Mouse (Mus musculus): ENCODE measurements at regions not wholly inside any gene's neighbourhood (a gene's known extent, or its start where the extent isn't known, plus 50 kb on each side); places are given as distances from the start of the nearest gene placed in this dataset.

DNA sequence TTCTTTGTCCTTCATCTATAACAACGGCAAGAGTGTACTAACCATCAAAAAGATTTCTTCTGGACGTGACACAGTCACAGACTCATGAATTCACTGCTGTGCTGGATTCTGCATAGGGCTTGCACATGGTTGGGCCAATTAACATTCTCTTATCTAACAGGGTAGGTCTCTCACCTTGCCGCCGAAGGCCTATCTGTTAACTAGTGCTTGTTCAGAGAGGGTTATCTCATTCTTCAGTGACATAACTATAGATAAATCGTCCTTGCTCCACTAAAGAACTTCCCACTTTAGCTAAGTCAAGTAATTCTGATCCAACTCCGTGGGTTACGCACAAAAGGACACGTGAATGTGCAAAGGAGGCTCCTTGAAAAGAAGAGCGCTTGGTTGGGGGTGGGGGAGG lies 899.6 kb downstream of the Basp1 start:
- Histone ChIP-seq H3K9me3 (ENCODE audit: control insufficient read depth, low read length) (no peaks in the 10 kb centered on the region), H3K27me3 (replicated peaks; ENCODE audit: control insufficient read depth, insufficient read depth, low read length) (no peaks in the 10 kb centered on the region), H3K36me3 (ENCODE audit: control insufficient read depth, insufficient read depth, low read length) (no peaks in the 10 kb centered on the region), H3K4me2 (no peak overlapping the region), H3K4me3 (ENCODE audit: low read depth, low read length) (no peak overlapping the region), H3K9ac (ENCODE audit: low read depth, low read length) (no peak overlapping the region), H3K27ac (ENCODE audit: low read depth, low read length) (no peak overlapping the region), H3K4me1 (replicated peaks; ENCODE audit: control insufficient read depth, insufficient read depth, low read length) (no peaks in the 10 kb centered on the region)
- ATAC-seq (replicated peaks; ENCODE audit: low FRiP score) (no peak), DNase-seq (ENCODE audit: low spot score) (no peak)
- 73% methylated on average over 9 of the region's 9 CpGs for WGBS

DNA sequence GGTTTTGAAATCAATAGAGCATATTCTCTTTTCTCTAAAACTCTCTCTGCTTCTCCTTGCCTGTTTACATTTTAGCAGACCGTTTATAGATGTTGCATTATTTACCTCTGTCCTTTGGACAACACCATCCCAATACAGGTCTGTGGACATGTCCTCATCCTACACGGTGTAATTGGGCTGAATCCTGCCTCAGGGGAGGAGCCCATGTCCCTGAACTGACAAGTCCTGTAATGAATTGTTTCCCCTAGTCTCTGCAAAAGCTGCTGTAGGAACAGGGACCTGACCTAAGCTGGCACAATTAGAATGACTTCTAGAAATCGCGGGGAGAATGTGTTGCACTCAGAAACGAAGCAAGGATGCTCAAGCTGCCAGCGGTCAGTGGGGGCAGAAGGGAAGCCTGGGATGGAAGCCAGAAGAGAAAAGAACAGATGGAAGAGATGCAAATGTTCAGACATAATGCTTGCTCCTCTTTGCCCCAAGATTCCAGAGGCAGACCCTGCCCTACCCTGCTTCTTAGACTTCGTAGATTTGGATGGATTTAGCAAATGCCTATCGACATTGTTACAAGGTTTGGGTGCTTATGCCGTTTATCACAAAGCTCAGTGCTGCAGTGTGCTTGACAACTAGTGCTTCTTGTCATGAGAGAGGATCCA lies 911.5 kb downstream of the Basp1 start:
- Histone ChIP-seq H3K9me3 (ENCODE audit: control insufficient read depth, low read length) (no peaks in the 10 kb centered on the region), H3K4me2 (no peak overlapping the region), H3K27me3 (replicated peaks; ENCODE audit: control insufficient read depth, insufficient read depth, low read length) (no peaks in the 10 kb centered on the region), H3K4me1 (replicated peaks; ENCODE audit: control insufficient read depth, insufficient read depth, low read length) (no peaks in the 10 kb centered on the region), H3K9ac (ENCODE audit: low read depth, low read length) (no peak overlapping the region), H3K27ac (ENCODE audit: low read depth, low read length) (no peak overlapping the region), H3K36me3 (ENCODE audit: control insufficient read depth, insufficient read depth, low read length) (no peaks in the 10 kb centered on the region), H3K4me3 (ENCODE audit: low read depth, low read length) (no peak overlapping the region)
- DNase-seq (ENCODE audit: low spot score) (no peak), ATAC-seq (replicated peaks; ENCODE audit: low FRiP score) (no peak)
- WGBS, result 71% methylated on average over 9 of the region's 9 CpGs

DNA sequence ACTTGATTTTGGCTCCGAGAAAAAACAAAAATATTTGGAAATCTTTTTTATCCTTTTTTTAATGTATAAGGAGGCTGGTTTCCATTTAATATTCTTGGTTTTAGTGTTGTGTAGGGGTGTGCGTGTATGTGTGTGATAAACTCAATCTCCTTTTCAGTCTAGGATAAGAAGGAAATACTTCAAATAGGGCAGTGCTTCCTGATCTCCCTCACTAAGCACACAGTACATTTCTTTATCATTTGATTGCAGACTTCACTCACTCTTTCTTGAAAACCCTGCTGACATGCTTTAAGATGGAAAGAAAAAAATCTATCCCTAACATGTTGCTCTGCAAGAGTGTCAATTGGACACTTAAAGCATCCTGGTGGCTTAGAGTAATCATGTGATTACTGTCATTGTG lies 927.3 kb downstream of the Basp1 start:
- Histone ChIP-seq H3K4me3 (ENCODE audit: low read depth, low read length) (no peak overlapping the region), H3K4me2 (no peak overlapping the region), H3K27ac (ENCODE audit: low read depth, low read length) (no peak overlapping the region), H3K4me1 (replicated peaks; ENCODE audit: control insufficient read depth, insufficient read depth, low read length) (no peaks in the 10 kb centered on the region), H3K9me3 (ENCODE audit: control insufficient read depth, low read length) (no peaks in the 10 kb centered on the region), H3K27me3 (replicated peaks; ENCODE audit: control insufficient read depth, insufficient read depth, low read length) (no peaks in the 10 kb centered on the region), H3K9ac (ENCODE audit: low read depth, low read length) (no peak overlapping the region), H3K36me3 (ENCODE audit: control insufficient read depth, insufficient read depth, low read length) (no peaks in the 10 kb centered on the region)
- DNase-seq (ENCODE audit: low spot score), result no peak
- 82% methylated on average over 2 of the region's 2 CpGs for WGBS
- ATAC-seq (replicated peaks; ENCODE audit: low FRiP score), result no peak

DNA sequence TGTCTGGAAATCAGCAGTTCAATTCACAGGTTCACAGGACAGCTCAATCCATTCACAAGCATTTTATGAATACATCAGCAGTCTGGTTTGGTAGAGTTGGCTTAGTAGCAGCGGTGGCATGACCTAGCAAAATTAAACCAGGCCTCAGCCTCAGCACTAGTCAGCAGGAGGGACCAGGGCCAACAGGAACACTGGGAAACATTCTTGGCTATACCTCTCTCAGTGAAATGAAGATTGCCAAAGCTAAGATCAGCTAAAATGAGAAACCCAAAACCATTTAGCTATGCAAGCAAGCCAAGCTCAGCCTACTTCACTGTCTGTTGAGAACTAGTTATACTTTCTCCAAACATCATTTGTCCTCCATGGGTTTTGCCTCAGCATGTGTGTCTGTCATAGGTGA lies 945.3 kb downstream of the Basp1 start:
- no peak overlapping the region for H3K4me2 ChIP-seq
- no peaks in the 10 kb centered on the region for H3K9me3 ChIP-seq (ENCODE audit: control insufficient read depth, low read length)
- H3K36me3 ChIP-seq (ENCODE audit: control insufficient read depth, insufficient read depth, low read length), result no peaks in the 10 kb centered on the region
- no peak overlapping the region for H3K27ac ChIP-seq (ENCODE audit: low read depth, low read length)
- no peaks in the 10 kb centered on the region for H3K27me3 ChIP-seq (replicated peaks; ENCODE audit: control insufficient read depth, insufficient read depth, low read length)
- H3K9ac ChIP-seq (ENCODE audit: low read depth, low read length), result no peak overlapping the region
- no peaks in the 10 kb centered on the region for H3K4me1 ChIP-seq (replicated peaks; ENCODE audit: control insufficient read depth, insufficient read depth, low read length)
- WGBS, result 71% methylated on average over 1 of the region's 1 CpGs
- no peak overlapping the region for H3K4me3 ChIP-seq (ENCODE audit: low read depth, low read length)
- DNase-seq (ENCODE audit: low spot score), result no peak
- ATAC-seq (replicated peaks; ENCODE audit: low FRiP score), result no peak

DNA sequence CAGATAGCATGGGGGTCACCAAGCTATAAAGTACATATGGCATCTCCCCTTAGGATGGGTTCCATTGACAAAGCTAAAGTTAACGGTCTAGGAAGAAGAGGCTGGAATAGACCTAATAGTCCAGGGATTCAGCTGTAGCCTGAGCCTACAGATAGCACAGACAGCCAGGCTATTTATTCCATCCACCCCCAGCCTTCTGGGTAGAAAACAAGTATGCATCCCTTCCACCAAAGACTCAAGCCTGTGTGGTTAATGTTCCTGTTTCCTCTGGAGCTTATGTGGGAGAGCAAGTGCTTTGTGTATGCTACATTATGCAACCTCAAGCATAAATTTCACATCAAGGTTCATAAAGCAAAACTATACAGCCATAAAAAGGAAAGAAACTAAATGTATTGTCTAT lies 955.8 kb downstream of the Basp1 start:
- Histone ChIP-seq H3K36me3 (ENCODE audit: control insufficient read depth, insufficient read depth, low read length) (no peaks in the 10 kb centered on the region), H3K27ac (ENCODE audit: low read depth, low read length) (no peak overlapping the region), H3K4me1 (replicated peaks; ENCODE audit: control insufficient read depth, insufficient read depth, low read length) (no peaks in the 10 kb centered on the region), H3K27me3 (replicated peaks; ENCODE audit: control insufficient read depth, insufficient read depth, low read length) (no peaks in the 10 kb centered on the region), H3K4me2 (no peak overlapping the region), H3K9ac (ENCODE audit: low read depth, low read length) (no peak overlapping the region), H3K9me3 (ENCODE audit: control insufficient read depth, low read length) (no peaks in the 10 kb centered on the region), H3K4me3 (ENCODE audit: low read depth, low read length) (no peak overlapping the region)
- DNase-seq (ENCODE audit: low spot score) (no peak), ATAC-seq (replicated peaks; ENCODE audit: low FRiP score) (no peak)
- 86% methylated on average over 1 of the region's 1 CpGs for WGBS

DNA sequence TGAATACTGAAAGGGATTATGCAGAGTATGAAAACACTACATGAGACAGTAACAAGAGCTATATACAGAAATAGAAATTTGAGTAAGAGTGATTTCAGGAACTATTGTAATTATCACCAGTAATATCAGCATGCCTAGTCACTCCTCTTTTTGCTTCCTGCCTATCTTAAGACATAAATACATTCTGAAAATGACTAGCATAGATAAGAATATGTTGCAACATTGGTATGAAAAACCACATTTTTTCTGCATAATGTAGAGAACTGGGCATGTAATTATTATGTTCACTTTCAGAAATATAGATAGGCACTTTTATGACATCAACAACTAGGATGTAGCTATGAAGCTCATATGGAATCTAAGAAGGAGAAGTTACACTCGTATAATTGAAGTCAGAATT lies 980.5 kb downstream of the Basp1 start:
- Histone ChIP-seq H3K4me2 (no peak overlapping the region), H3K4me3 (ENCODE audit: low read depth, low read length) (no peak overlapping the region), H3K9me3 (ENCODE audit: control insufficient read depth, low read length) (no peaks in the 10 kb centered on the region), H3K27me3 (replicated peaks; ENCODE audit: control insufficient read depth, insufficient read depth, low read length) (no peaks in the 10 kb centered on the region), H3K27ac (ENCODE audit: low read depth, low read length) (no peak overlapping the region), H3K9ac (ENCODE audit: low read depth, low read length) (no peak overlapping the region), H3K36me3 (ENCODE audit: control insufficient read depth, insufficient read depth, low read length) (no peaks in the 10 kb centered on the region), H3K4me1 (replicated peaks; ENCODE audit: control insufficient read depth, insufficient read depth, low read length) (no peaks in the 10 kb centered on the region)
- 83% methylated on average over 1 of the region's 1 CpGs for WGBS
- DNase-seq (ENCODE audit: low spot score), result no peak
- no peak for ATAC-seq (replicated peaks; ENCODE audit: low FRiP score)

DNA sequence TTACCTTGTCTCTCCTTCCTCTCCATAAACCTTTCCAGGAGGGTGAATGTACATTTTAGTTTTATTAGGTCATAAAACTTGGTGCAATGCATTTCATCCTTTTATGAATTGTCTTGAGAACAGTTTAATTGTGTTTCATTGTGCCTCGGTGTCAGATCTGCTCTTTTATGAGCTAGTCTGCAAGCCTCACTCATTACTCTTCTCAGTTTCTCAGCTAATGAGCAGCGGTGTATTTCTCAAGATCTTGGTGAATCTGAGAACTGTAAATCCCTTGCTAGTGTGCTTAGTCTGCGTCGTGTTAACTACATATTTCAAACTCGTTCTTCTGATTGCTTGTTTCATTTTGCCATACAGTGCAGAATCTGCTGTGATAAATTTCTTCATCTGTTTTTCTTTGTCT lies 984.4 kb downstream of the Basp1 start:
- no peak for DNase-seq (ENCODE audit: low spot score)
- Histone ChIP-seq H3K27ac (ENCODE audit: low read depth, low read length) (no peak overlapping the region), H3K9ac (ENCODE audit: low read depth, low read length) (no peak overlapping the region), H3K4me1 (replicated peaks; ENCODE audit: control insufficient read depth, insufficient read depth, low read length) (no peaks in the 10 kb centered on the region), H3K4me3 (ENCODE audit: low read depth, low read length) (no peak overlapping the region), H3K36me3 (ENCODE audit: control insufficient read depth, insufficient read depth, low read length) (no peaks in the 10 kb centered on the region), H3K4me2 (no peak overlapping the region), H3K27me3 (replicated peaks; ENCODE audit: control insufficient read depth, insufficient read depth, low read length) (no peaks in the 10 kb centered on the region), H3K9me3 (ENCODE audit: control insufficient read depth, low read length) (no peaks in the 10 kb centered on the region)
- WGBS, result 74% methylated on average over 5 of the region's 5 CpGs
- ATAC-seq (replicated peaks; ENCODE audit: low FRiP score), result no peak

DNA sequence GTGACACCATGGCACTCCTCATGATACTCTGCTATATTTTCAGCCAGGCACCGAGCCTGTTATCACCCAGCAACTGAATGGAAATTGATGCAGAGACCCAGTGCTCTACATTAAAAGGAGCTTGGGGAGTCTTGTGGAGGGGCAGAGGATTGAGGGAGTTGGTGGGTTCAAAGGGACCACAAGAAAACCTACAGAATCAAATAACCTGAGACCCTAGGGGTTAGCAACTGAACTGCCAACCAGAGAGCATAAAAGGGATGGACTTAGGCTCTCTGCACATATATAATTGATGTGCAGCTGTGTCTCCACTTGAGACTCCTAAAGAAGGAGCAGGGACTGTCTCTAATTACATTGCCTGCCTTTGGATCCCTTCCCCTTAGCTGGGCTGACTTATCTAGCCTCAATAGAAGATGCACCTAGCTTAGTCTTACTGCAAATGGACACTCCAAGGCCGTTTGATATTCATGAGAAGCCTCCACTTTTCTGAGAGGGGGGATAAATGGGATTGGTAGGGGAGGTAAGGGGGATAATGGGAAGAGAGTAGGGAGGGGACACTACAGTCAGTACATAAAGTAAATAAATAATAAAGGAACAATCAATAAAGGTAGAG lies 991.1 kb downstream of the Basp1 start:
- no peak for DNase-seq (ENCODE audit: low spot score)
- 51% methylated on average over 2 of the region's 2 CpGs for WGBS
- ATAC-seq (replicated peaks; ENCODE audit: low FRiP score), result no peak

DNA sequence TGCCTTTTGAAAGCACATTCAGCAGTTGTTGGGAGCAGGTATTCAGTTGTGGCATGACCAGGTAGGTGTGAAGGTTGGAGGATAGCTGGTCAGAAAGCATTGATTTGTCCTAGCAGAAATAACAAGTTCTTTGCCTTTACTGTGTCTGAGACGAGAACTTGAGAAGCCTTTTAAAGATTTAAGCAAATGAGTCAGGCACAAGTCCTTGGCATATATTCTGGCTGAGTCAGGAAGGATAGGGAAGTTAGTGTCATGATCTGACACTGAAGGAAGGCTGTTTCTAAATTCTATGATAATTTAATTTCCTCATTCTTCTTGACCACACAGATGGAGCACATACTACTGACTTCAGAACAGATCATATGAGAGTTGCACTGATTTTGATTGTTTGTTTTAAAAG lies 993.8 kb downstream of the Basp1 start:
- H3K27me3 ChIP-seq (replicated peaks; ENCODE audit: control insufficient read depth, insufficient read depth, low read length), result no peaks in the 10 kb centered on the region
- H3K36me3 ChIP-seq (ENCODE audit: control insufficient read depth, insufficient read depth, low read length), result no peaks in the 10 kb centered on the region
- ATAC-seq (replicated peaks; ENCODE audit: low FRiP score) (no peak), DNase-seq (ENCODE audit: low spot score) (no peak)
- WGBS, result 83% methylated on average over 1 of the region's 1 CpGs
- H3K4me3 ChIP-seq (ENCODE audit: low read depth, low read length), result no peak overlapping the region
- no peaks in the 10 kb centered on the region; the same call in 1 of the 2 replicates for H3K9me3 ChIP-seq (ENCODE audit: control insufficient read depth, low read length)
- no peak overlapping the region for H3K9ac ChIP-seq (ENCODE audit: low read depth, low read length)
- no peak overlapping the region for H3K4me2 ChIP-seq
- no peak overlapping the region for H3K27ac ChIP-seq (ENCODE audit: low read depth, low read length)
- no peaks in the 10 kb centered on the region for H3K4me1 ChIP-seq (replicated peaks; ENCODE audit: control insufficient read depth, insufficient read depth, low read length)

More for the DNA sequence above, 991.1 kb downstream of the Basp1 start:
- no peaks in the 10 kb centered on the region for H3K36me3 ChIP-seq (ENCODE audit: control insufficient read depth, insufficient read depth, low read length)
- no peak overlapping the region for H3K4me2 ChIP-seq
- no peaks in the 10 kb centered on the region for H3K4me1 ChIP-seq (replicated peaks; ENCODE audit: control insufficient read depth, insufficient read depth, low read length)
- no peak overlapping the region for H3K4me3 ChIP-seq (ENCODE audit: low read depth, low read length)
- H3K9ac ChIP-seq (ENCODE audit: low read depth, low read length), result no peak overlapping the region
- H3K9me3 ChIP-seq (ENCODE audit: control insufficient read depth, low read length), result no peaks in the 10 kb centered on the region; the same call in 1 of the 2 replicates
- H3K27ac ChIP-seq (ENCODE audit: low read depth, low read length), result no peak overlapping the region
- H3K27me3 ChIP-seq (replicated peaks; ENCODE audit: control insufficient read depth, insufficient read depth, low read length), result no peaks in the 10 kb centered on the region

Data from liver, embryonic 11.5 days (tissue).